Mouse (Mus musculus): ENCODE results near the gene Tubb5.
"Not testable (repeated sequence)": the region's sequence is repeated elsewhere in the genome, so short reads cannot be mapped to it uniquely, and the experiment has no call there.

The Tubb5 gene

GRCm38 (mm10) chr17:35841076-35841950 is 3.2 kb upstream of the Tubb5 start, which contains the start of gene Mdc1:
Gene Mdc1 (plus strand): TSS chr17:35841515.
- TF ChIP-seq NANOG (IDR thresholded peaks at IDR 0.05; ENCODE audit: borderline replicate concordance, low read length) = no peak
- peaks cover 36% of the 10 kb centered on the region for H3K4me1 ChIP-seq (replicated peaks; ENCODE audit: low read depth, low read length)
- H3K27me3 ChIP-seq (ENCODE audit: insufficient read depth, low read length) = no peaks in the 10 kb centered on the region
- peak within 1 kb of the TSS; percentile 97 for H3K4me3 ChIP-seq (replicated peaks; ENCODE audit: low read length)
- H3K9me3 ChIP-seq (ENCODE audit: low read length) = no peaks in the 10 kb centered on the region
- peaks cover 41% of the 10 kb centered on the region for H3K36me3 ChIP-seq (ENCODE audit: insufficient read depth, low read length)

- peaks cover 42% of the 10 kb centered on the region for H3K4me1 ChIP-seq (replicated peaks; ENCODE audit: low read depth, low read length)
- TF ChIP-seq CTCF (conservative IDR thresholded peaks at IDR 0.05; ENCODE audit: low read length) = no peak
- TF ChIP-seq NANOG (IDR thresholded peaks at IDR 0.05; ENCODE audit: borderline replicate concordance, low read length) = no peak
- no peak for TF ChIP-seq POU5F1 (IDR thresholded peaks at IDR 0.05; ENCODE audit: borderline replicate concordance, low read length)
- H3K4me3 ChIP-seq (replicated peaks; ENCODE audit: low read length) = peak overlapping the region; percentile 97
- H3K9me3 ChIP-seq (ENCODE audit: low read length) = no peaks in the 10 kb centered on the region
- H3K36me3 ChIP-seq (ENCODE audit: insufficient read depth, low read length) = peaks cover 41% of the 10 kb centered on the region
- no peaks in the 10 kb centered on the region for H3K27me3 ChIP-seq (ENCODE audit: insufficient read depth, low read length)
These were observed 2.5 kb upstream of the Tubb5 start for GRCm38 (mm10) chr17:35840561-35840960.

DNA sequence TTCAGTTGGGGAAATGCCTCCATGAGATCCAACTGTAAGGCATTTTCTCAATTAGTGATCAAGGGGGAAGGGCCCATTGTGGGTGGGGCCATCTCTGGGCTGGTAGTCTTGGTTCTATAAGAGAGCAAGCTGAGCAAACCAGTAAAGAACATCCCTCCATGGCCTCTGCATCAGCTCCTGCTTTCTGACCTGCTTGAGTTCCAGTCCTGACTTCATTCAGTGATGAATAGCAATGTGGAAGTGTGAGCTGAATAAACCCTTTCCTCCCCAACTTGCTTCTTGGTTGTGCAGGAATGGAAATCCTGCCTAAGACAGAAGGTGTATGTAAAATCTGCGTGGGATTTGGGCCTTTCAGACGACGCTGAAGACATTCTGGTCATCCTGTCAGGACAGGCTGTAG is 896 bp upstream of the Tubb5 start:
- Histone ChIP-seq H3K4me1 (replicated peaks; ENCODE audit: low read depth, low read length) (peaks cover 55% of the 10 kb centered on the region), H3K4me3 (replicated peaks; ENCODE audit: low read length) (peak overlapping the region; percentile 97), H3K36me3 (ENCODE audit: insufficient read depth, low read length) (peaks cover 41% of the 10 kb centered on the region)
- not testable (repeated sequence) for H3K9me3 ChIP-seq (ENCODE audit: low read length); H3K27me3 ChIP-seq (ENCODE audit: insufficient read depth, low read length)

GRCm38 (mm10) chr17:35838570-35838969 is 464 bp upstream of the Tubb5 start:
- peaks cover 42% of the 10 kb centered on the region for H3K36me3 ChIP-seq (ENCODE audit: insufficient read depth, low read length)
- no peak for TF ChIP-seq POU5F1 (IDR thresholded peaks at IDR 0.05; ENCODE audit: borderline replicate concordance, low read length)
- no peak for TF ChIP-seq NANOG (IDR thresholded peaks at IDR 0.05; ENCODE audit: borderline replicate concordance, low read length)
- no peak for TF ChIP-seq CTCF (conservative IDR thresholded peaks at IDR 0.05; ENCODE audit: low read length)

DNA sequence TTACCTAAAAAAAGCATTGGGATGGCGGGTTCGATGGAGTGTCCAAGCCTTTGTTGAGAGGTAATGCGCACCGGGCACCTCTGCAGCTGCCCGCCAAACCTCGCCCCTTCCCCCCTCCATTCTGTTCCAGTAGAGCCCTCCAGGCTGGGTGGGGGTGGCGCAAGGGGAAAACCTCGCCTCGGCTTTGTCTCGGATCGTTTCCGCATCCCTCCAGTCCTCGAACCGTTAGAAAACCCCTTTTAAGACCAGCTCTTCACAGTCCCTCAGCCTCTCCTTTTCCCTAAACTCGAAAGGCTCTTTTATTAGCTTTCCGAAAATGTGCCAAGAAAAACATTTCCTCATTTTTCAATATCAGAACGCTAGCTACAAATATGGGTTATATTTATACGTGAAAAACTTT is 619 bp downstream of the Tubb5 start:
- Histone ChIP-seq H3K4me1 (replicated peaks; ENCODE audit: low read depth, low read length) (peaks cover 52% of the 10 kb centered on the region), H3K27me3 (ENCODE audit: insufficient read depth, low read length) (no peaks in the 10 kb centered on the region), H3K4me3 (replicated peaks; ENCODE audit: low read length) (peak overlapping the region; percentile 97), H3K9me3 (ENCODE audit: low read length) (no peaks in the 10 kb centered on the region), H3K36me3 (ENCODE audit: insufficient read depth, low read length) (peaks cover 44% of the 10 kb centered on the region)
- no peak for TF ChIP-seq NANOG (IDR thresholded peaks at IDR 0.05; ENCODE audit: borderline replicate concordance, low read length)
- TF ChIP-seq CTCF (conservative IDR thresholded peaks at IDR 0.05; ENCODE audit: low read length) = no peak

More at GRCm38 (mm10) chr17:35838570-35838969, 464 bp upstream of the Tubb5 start:
- no peaks in the 10 kb centered on the region for H3K27me3 ChIP-seq (ENCODE audit: insufficient read depth, low read length)
- H3K9me3 ChIP-seq (ENCODE audit: low read length) = no peaks in the 10 kb centered on the region
- H3K4me3 ChIP-seq (replicated peaks; ENCODE audit: low read length) = peak overlapping the region; percentile 97
- H3K4me1 ChIP-seq (replicated peaks; ENCODE audit: low read depth, low read length) = peaks cover 58% of the 10 kb centered on the region

DNA sequence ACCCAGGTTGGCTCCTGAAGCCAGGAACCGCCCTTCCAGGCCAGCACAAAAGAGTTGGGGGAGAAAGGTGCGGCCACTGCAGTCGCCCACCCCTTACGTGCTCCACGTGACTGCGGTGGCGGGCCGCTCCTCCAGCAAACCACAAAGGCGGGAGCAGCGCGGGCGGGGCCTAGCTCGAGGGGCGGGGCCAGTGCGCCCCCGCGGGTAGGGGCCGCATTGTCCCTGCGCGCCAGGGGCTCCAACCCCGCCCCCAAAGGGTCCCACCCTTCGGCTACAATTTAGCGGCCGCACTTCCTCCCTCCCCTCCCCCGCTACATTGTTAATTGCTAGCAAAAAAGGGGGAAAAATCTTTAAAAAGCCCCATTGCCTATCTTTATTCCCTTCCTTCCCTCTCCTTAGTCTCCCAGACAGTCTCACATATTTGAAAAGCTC is 1.1 kb downstream of the Tubb5 start:
- peaks cover 48% of the 10 kb centered on the region for H3K36me3 ChIP-seq (ENCODE audit: insufficient read depth, low read length)
- no peaks in the 10 kb centered on the region for H3K27me3 ChIP-seq (ENCODE audit: insufficient read depth, low read length)
- H3K4me1 ChIP-seq (replicated peaks; ENCODE audit: low read depth, low read length) = peaks cover 51% of the 10 kb centered on the region
- H3K9me3 ChIP-seq (ENCODE audit: low read length) = no peaks in the 10 kb centered on the region
- TF ChIP-seq CTCF (conservative IDR thresholded peaks at IDR 0.05; ENCODE audit: low read length) (no peak), NANOG (IDR thresholded peaks at IDR 0.05; ENCODE audit: borderline replicate concordance, low read length) (no peak), POU5F1 (IDR thresholded peaks at IDR 0.05; ENCODE audit: borderline replicate concordance, low read length) (no peak)
- peak overlapping the region; percentile 97 for H3K4me3 ChIP-seq (replicated peaks; ENCODE audit: low read length)

DNA sequence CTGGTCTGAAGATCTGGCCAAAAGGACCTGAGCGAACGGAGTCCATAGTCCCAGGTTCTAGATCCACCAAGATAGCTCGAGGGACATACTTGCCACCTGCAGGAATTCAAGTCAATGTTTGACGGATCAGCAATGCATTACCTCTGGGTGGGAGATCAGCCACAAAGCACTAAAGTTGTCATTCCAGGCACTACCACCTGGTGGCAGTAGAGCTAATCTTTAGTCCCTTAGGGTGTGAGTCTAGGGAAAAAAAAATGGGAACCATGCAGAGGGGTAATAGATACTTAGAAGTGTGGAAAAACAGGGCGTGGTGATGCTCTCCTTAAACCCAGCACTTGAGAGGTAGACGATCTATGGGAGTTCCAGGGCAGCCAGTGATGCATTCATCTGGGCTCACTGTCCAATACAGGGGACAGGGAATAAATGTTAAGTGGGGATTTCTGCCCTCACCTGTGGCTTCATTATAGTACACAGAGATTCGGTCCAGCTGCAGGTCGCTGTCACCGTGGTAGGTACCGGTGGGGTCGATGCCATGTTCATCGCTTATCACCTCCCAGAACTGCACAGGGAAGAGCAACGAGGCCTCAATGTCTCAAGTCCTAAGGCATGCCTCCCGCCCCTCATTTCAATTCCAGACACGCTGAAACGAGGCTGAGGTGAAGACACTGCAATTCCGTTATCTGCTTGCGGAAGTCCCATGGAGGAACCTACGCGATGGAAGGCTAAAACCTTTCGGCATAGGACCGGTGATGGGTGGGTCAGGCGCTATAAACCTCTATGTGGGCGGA is 1.7 kb downstream of the Tubb5 start:
- Histone ChIP-seq H3K9me3 (ENCODE audit: low read length) (no peaks in the 10 kb centered on the region), H3K4me3 (replicated peaks; ENCODE audit: low read length) (peak overlapping the region; percentile 97), H3K36me3 (ENCODE audit: insufficient read depth, low read length) (peaks cover 55% of the 10 kb centered on the region), H3K27me3 (ENCODE audit: insufficient read depth, low read length) (no peaks in the 10 kb centered on the region), H3K4me1 (replicated peaks; ENCODE audit: low read depth, low read length) (peaks cover 50% of the 10 kb centered on the region)
- TF ChIP-seq CTCF (conservative IDR thresholded peaks at IDR 0.05; ENCODE audit: low read length) (peak; percentile 86), NANOG (IDR thresholded peaks at IDR 0.05; ENCODE audit: borderline replicate concordance, low read length) (no peak), POU5F1 (IDR thresholded peaks at IDR 0.05; ENCODE audit: borderline replicate concordance, low read length) (no peak)

DNA sequence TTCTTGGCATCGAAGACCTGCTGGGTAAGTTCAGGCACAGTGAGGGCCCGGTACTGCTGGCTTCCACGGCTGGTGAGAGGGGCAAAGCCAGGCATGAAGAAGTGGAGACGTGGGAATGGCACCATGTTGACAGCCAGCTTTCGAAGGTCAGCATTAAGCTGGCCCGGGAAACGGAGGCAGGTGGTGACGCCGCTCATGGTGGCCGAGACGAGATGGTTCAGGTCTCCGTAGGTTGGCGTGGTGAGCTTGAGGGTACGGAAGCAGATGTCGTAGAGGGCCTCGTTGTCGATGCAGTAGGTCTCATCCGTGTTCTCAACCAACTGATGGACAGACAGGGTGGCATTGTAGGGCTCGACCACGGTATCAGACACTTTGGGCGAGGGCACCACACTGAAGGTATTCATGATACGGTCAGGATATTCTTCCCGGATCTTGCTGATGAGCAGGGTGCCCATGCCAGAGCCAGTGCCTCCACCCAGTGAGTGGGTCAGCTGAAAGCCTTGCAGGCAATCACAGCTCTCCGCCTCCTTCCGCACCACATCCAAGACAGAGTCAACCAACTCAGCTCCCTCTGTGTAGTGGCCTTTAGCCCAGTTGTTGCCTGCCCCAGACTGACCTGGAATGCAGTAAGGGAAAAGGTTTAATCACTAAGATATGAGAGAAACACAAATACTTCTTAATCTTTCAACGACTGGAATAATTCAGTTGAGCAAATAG is 2.5 kb downstream of the Tubb5 start:
- TF ChIP-seq POU5F1 (IDR thresholded peaks at IDR 0.05; ENCODE audit: borderline replicate concordance, low read length) (no peak), CTCF (conservative IDR thresholded peaks at IDR 0.05; ENCODE audit: low read length) (no peak), NANOG (IDR thresholded peaks at IDR 0.05; ENCODE audit: borderline replicate concordance, low read length) (no peak)
- Histone ChIP-seq H3K27me3 (ENCODE audit: insufficient read depth, low read length) (no peaks in the 10 kb centered on the region), H3K9me3 (ENCODE audit: low read length) (no peaks in the 10 kb centered on the region), H3K36me3 (ENCODE audit: insufficient read depth, low read length) (peaks cover 63% of the 10 kb centered on the region), H3K4me3 (replicated peaks; ENCODE audit: low read length) (peak overlapping the region; percentile 97), H3K4me1 (replicated peaks; ENCODE audit: low read depth, low read length) (peaks cover 50% of the 10 kb centered on the region)
